Mouse (Mus musculus) lung, postnatal 0 days (tissue): ENCODE data around the gene Dyrk3.

Experiments
- CTCF ChIP-seq: IDR thresholded peaks from 2 replicates; pipeline ENCODE4 v1.5.1; 2016; ENCODE audit warnings: antibody characterized with exemption, mild to moderate bottlenecking
- EP300 ChIP-seq: IDR thresholded peaks from 2 replicates; pipeline ENCODE4 v1.6.1; 2016; ENCODE audit warnings: antibody characterized with exemption, mild to moderate bottlenecking, control low read depth

DNA sequence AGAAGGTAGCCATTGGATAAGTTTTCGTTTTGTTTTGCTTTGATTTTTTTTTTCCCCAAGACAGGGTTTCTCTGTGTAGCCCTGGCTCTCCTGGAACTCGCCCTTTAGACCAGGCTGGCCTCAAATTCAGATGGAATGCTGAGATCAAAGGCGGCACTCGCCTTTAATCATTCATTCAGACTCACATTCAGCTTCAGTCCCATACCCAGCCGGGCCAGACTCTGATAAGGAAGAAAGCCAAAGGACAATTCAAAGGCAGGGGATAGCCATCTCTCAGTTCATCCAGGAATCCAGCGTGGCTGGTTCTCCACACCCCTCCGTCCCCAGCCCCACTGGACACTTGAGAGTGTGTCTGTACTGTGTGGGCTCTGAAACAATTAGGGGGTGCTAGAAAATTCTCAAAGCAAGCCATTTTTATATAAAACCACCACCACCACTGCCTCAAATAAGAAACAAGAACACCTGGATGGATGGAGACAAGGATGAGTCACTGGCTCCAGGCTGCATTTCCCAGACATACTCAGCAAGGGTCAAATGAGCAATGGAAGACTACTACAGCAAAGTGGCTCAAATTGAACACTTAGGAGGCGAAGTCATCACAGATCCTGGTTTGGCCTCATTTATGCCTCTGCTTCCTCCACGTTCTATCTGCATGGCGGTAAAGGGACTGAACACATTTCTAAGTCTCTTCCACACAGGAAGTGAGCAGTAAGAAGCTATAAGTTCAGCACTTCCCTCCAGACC lies 14.4 kb downstream of the Dyrk3 start:
- TF ChIP-seq CTCF = no peak
- no peak for TF ChIP-seq EP300
